Mouse (Mus musculus): ENCODE data around the gene Hsph1. TPM values are rescaled to one million over a fixed set of nuclear protein-coding genes. Genes with fewer than 3 reads are reported as not detected.

The Hsph1 gene
- polyA plus RNA-seq, 1 experiment from 2014 or later: 97.1 TPM

- no peak overlapping the region for H3K27ac ChIP-seq (ENCODE audit: low read depth, low read length)
- H3K9me3 ChIP-seq (ENCODE audit: control insufficient read depth, low read length): no peaks in the 10 kb centered on the region
- WGBS: 60% methylated on average over 4 of the region's 4 CpGs
- no peaks in the 10 kb centered on the region for H3K36me3 ChIP-seq (ENCODE audit: control insufficient read depth, insufficient read depth, low read length)
- ATAC-seq (ENCODE audit: low read depth): no peak
- no peaks in the 10 kb centered on the region for H3K27me3 ChIP-seq (ENCODE audit: control insufficient read depth, insufficient read depth, low read length)
- H3K4me1 ChIP-seq (ENCODE audit: control insufficient read depth, insufficient read depth, low read length): no peaks in the 10 kb centered on the region
- H3K4me2 ChIP-seq (ENCODE audit: low read depth, low read length): no peak overlapping the region
- H3K9ac ChIP-seq (replicated peaks; ENCODE audit: low read depth, low read length): no peak overlapping the region
- no peak overlapping the region for H3K4me3 ChIP-seq (ENCODE audit: low read depth, low read length)
Observed at GRCm38 (mm10) chr5:149648196-149648595, 12.0 kb upstream of the Hsph1 start.

- no peaks in the 10 kb centered on the region for H3K4me1 ChIP-seq (ENCODE audit: control insufficient read depth, insufficient read depth, low read length)
- H3K36me3 ChIP-seq (ENCODE audit: control insufficient read depth, insufficient read depth, low read length): no peaks in the 10 kb centered on the region
- no peak overlapping the region for H3K4me3 ChIP-seq (ENCODE audit: low read depth, low read length)
- no peak for ATAC-seq (ENCODE audit: low read depth)
- WGBS: 67% methylated on average over 8 of the region's 8 CpGs
- no peaks in the 10 kb centered on the region for H3K9me3 ChIP-seq (ENCODE audit: control insufficient read depth, low read length)
- H3K4me2 ChIP-seq (ENCODE audit: low read depth, low read length): no peak overlapping the region
- H3K27me3 ChIP-seq (ENCODE audit: control insufficient read depth, insufficient read depth, low read length): no peaks in the 10 kb centered on the region
- no peak overlapping the region for H3K9ac ChIP-seq (replicated peaks; ENCODE audit: low read depth, low read length)
- H3K27ac ChIP-seq (ENCODE audit: low read depth, low read length): no peak overlapping the region
Observed at GRCm38 (mm10) chr5:149647367-149648115, 11.4 kb upstream of the Hsph1 start.

- H3K27me3 ChIP-seq (ENCODE audit: control insufficient read depth, insufficient read depth, low read length): no peaks in the 10 kb centered on the region
- H3K4me1 ChIP-seq (ENCODE audit: control insufficient read depth, insufficient read depth, low read length): no peaks in the 10 kb centered on the region
- no peak overlapping the region for H3K4me3 ChIP-seq (ENCODE audit: low read depth, low read length)
- no peak for ATAC-seq (ENCODE audit: low read depth)
- no peak overlapping the region for H3K27ac ChIP-seq (ENCODE audit: low read depth, low read length)
- H3K36me3 ChIP-seq (ENCODE audit: control insufficient read depth, insufficient read depth, low read length): no peaks in the 10 kb centered on the region
- no peak overlapping the region for H3K9ac ChIP-seq (replicated peaks; ENCODE audit: low read depth, low read length)
- H3K4me2 ChIP-seq (ENCODE audit: low read depth, low read length): no peak overlapping the region
- 88% methylated on average over 11 of the region's 11 CpGs for WGBS
- H3K9me3 ChIP-seq (ENCODE audit: control insufficient read depth, low read length): no peaks in the 10 kb centered on the region
Observed at GRCm38 (mm10) chr5:149642783-149643509, 6.8 kb upstream of the Hsph1 start.

- WGBS: 57% methylated on average over 6 of the region's 6 CpGs
- H3K27ac ChIP-seq (ENCODE audit: low read depth, low read length): no peak overlapping the region
- peaks cover under 1% of the 10 kb centered on the region; the same call in 1 of the 2 replicates for H3K4me1 ChIP-seq (ENCODE audit: control insufficient read depth, insufficient read depth, low read length)
- H3K27me3 ChIP-seq (ENCODE audit: control insufficient read depth, insufficient read depth, low read length): no peaks in the 10 kb centered on the region
- no peak; the same call in 1 of the 2 replicates for ATAC-seq (ENCODE audit: low read depth)
- H3K36me3 ChIP-seq (ENCODE audit: control insufficient read depth, insufficient read depth, low read length): no peaks in the 10 kb centered on the region
- no peaks in the 10 kb centered on the region for H3K9me3 ChIP-seq (ENCODE audit: control insufficient read depth, low read length)
- H3K9ac ChIP-seq (replicated peaks; ENCODE audit: low read depth, low read length): no peak overlapping the region
- no peak overlapping the region for H3K4me3 ChIP-seq (ENCODE audit: low read depth, low read length)
- no peak overlapping the region for H3K4me2 ChIP-seq (ENCODE audit: low read depth, low read length)
Observed at GRCm38 (mm10) chr5:149642366-149642765, 6.2 kb upstream of the Hsph1 start.

- Histone ChIP-seq H3K4me3 (ENCODE audit: low read depth, low read length) (no peak overlapping the region), H3K27ac (ENCODE audit: low read depth, low read length) (no peak overlapping the region), H3K4me2 (ENCODE audit: low read depth, low read length) (no peak overlapping the region), H3K9me3 (ENCODE audit: control insufficient read depth, low read length) (no peaks in the 10 kb centered on the region), H3K27me3 (ENCODE audit: control insufficient read depth, insufficient read depth, low read length) (no peaks in the 10 kb centered on the region), H3K9ac (replicated peaks; ENCODE audit: low read depth, low read length) (no peak overlapping the region), H3K4me1 (ENCODE audit: control insufficient read depth, insufficient read depth, low read length) (peaks cover 3% of the 10 kb centered on the region; the same call in 1 of the 2 replicates), H3K36me3 (ENCODE audit: control insufficient read depth, insufficient read depth, low read length) (no peaks in the 10 kb centered on the region)
- no peak for ATAC-seq (ENCODE audit: low read depth)
- 90% methylated on average over 8 of the region's 8 CpGs for WGBS
Observed at GRCm38 (mm10) chr5:149641277-149641892, 5.2 kb upstream of the Hsph1 start.

- Histone ChIP-seq H3K4me3 (ENCODE audit: low read depth, low read length) (peak overlapping the region; percentile 54; the same call in 1 of the 2 replicates), H3K4me1 (ENCODE audit: control insufficient read depth, insufficient read depth, low read length) (peaks cover 19% of the 10 kb centered on the region; the same call in 1 of the 2 replicates), H3K9ac (replicated peaks; ENCODE audit: low read depth, low read length) (peak overlapping the region; percentile 41; the same call in 1 of the 2 replicates), H3K4me2 (ENCODE audit: low read depth, low read length) (peak overlapping the region; percentile 37), H3K9me3 (ENCODE audit: control insufficient read depth, low read length) (no peaks in the 10 kb centered on the region), H3K36me3 (ENCODE audit: control insufficient read depth, insufficient read depth, low read length) (peaks cover 5% of the 10 kb centered on the region; the same call in 1 of the 2 replicates), H3K27me3 (ENCODE audit: control insufficient read depth, insufficient read depth, low read length) (no peaks in the 10 kb centered on the region), H3K27ac (ENCODE audit: low read depth, low read length) (no peak overlapping the region)
- ATAC-seq (ENCODE audit: low read depth): no peak
- 56% methylated on average over 8 of the region's 8 CpGs for WGBS
Observed at GRCm38 (mm10) chr5:149637306-149637705, 1.1 kb upstream of the Hsph1 start.

GRCm38 (mm10) chr5:149635556-149635955 is 620 bp downstream of the Hsph1 start:
- H3K27ac ChIP-seq (ENCODE audit: low read depth, low read length): peak overlapping the region; percentile 77
- H3K4me3 ChIP-seq (ENCODE audit: low read depth, low read length): peak overlapping the region; percentile 54
- peak overlapping the region; percentile 58 for H3K4me2 ChIP-seq (ENCODE audit: low read depth, low read length)
- under 1% methylated on average over 24 of the region's 24 CpGs for WGBS
- H3K36me3 ChIP-seq (ENCODE audit: control insufficient read depth, insufficient read depth, low read length): peaks cover 18% of the 10 kb centered on the region
- peaks cover 19% of the 10 kb centered on the region; the same call in 1 of the 2 replicates for H3K4me1 ChIP-seq (ENCODE audit: control insufficient read depth, insufficient read depth, low read length)
- ATAC-seq (ENCODE audit: low read depth): no peak; the same call in 1 of the 2 replicates
- peak overlapping the region; percentile 56 for H3K9ac ChIP-seq (replicated peaks; ENCODE audit: low read depth, low read length)
- H3K9me3 ChIP-seq (ENCODE audit: control insufficient read depth, low read length): no peaks in the 10 kb centered on the region
- no peaks in the 10 kb centered on the region for H3K27me3 ChIP-seq (ENCODE audit: control insufficient read depth, insufficient read depth, low read length)

- Histone ChIP-seq H3K36me3 (ENCODE audit: control insufficient read depth, insufficient read depth, low read length) (peaks cover 28% of the 10 kb centered on the region), H3K9ac (replicated peaks; ENCODE audit: low read depth, low read length) (peak overlapping the region; percentile 56), H3K4me1 (ENCODE audit: control insufficient read depth, insufficient read depth, low read length) (peaks cover 19% of the 10 kb centered on the region; the same call in 1 of the 2 replicates), H3K9me3 (ENCODE audit: control insufficient read depth, low read length) (no peaks in the 10 kb centered on the region), H3K27ac (ENCODE audit: low read depth, low read length) (no peak overlapping the region), H3K4me2 (ENCODE audit: low read depth, low read length) (peak overlapping the region; percentile 58), H3K27me3 (ENCODE audit: control insufficient read depth, insufficient read depth, low read length) (no peaks in the 10 kb centered on the region), H3K4me3 (ENCODE audit: low read depth, low read length) (peak overlapping the region; percentile 54)
- 81% methylated on average over 11 of the region's 11 CpGs for WGBS
- ATAC-seq (ENCODE audit: low read depth): no peak
Observed at GRCm38 (mm10) chr5:149634409-149635035, 1.7 kb downstream of the Hsph1 start.

Measured in neural tube, embryonic 14.5 days (tissue).